In the genomic region with DNA sequence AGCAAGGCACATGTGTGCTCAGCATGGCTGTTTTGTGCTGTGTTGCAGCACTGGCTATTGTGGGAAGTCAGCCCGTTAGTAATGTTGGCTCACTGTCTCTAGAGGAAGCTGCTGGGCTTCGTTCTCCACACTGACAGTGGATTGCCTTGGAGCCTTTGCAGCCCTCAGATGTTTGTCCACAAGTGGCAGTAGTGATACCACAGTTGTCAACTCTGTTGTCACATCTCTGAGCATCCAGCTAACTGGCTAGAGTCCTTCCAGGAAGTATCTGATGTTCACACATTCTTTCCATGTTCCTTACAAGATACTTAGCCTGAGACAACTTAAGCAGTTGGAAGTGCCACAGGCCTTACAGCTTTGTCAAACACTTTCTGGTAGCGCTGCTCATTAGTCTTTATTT, we compare ENCODE assay signal across 8 mouse cellular contexts. TPM values are rescaled to one million over a fixed set of nuclear protein-coding genes. Genes with fewer than 3 reads are reported as not detected.
DNase-seq lines count a peak whose midpoint lies in the region; ATAC-seq and TF ChIP-seq lines count a peak whose summit lies in the region.

No protein-coding gene starts in this region.

- peaks cover 12% of the 10 kb centered on the region for H3K4me1 ChIP-seq in forebrain, embryonic 13.5 days
- peaks cover 23% of the 10 kb centered on the region for H3K4me1 ChIP-seq in forebrain, embryonic 15.5 days
- H3K4me1 ChIP-seq in liver, embryonic 15.5 days (replicated peaks), result peaks cover 42% of the 10 kb centered on the region

- 54% methylated on average over 3 of the region's 3 CpGs for WGBS in forebrain, embryonic 13.5 days
- WGBS in forebrain, embryonic 15.5 days, result 48% methylated on average over 3 of the region's 3 CpGs
- WGBS in liver, embryonic 15.5 days (ENCODE audit: insufficient replicate concordance), result 45% methylated on average over 3 of the region's 3 CpGs

- no peak for ATAC-seq in forebrain, embryonic 13.5 days
- ATAC-seq in forebrain, embryonic 15.5 days (replicated peaks), result no peak
- no peak for ATAC-seq in Patski
- ATAC-seq in liver, embryonic 15.5 days (ENCODE audit: insufficient read depth), result no peak

- H3K27me3 ChIP-seq in forebrain, embryonic 13.5 days, result no peaks in the 10 kb centered on the region
- no peaks in the 10 kb centered on the region for H3K27me3 ChIP-seq in forebrain, embryonic 15.5 days
- no peaks in the 10 kb centered on the region for H3K27me3 ChIP-seq in Patski
- H3K27me3 ChIP-seq in liver, embryonic 15.5 days, result no peaks in the 10 kb centered on the region

- in situ Hi-C loops in Patski (cut with MboI; ENCODE audit: low pct_unique_long_range_greater_than_20kb), result loop anchor here (5.0 to 10.0 kb wide), 2 partner anchors 164 to 372 kb away; no protein-coding TSS in a partner anchor

- peak overlapping the region; percentile 71 for H3K4me2 ChIP-seq in forebrain, embryonic 13.5 days
- no peak overlapping the region for H3K4me2 ChIP-seq in forebrain, embryonic 15.5 days (replicated peaks)
- H3K4me2 ChIP-seq in liver, embryonic 15.5 days, result peak overlapping the region; percentile 77

- no peak overlapping the region for H3K4me3 ChIP-seq in forebrain, embryonic 13.5 days
- no peak overlapping the region for H3K4me3 ChIP-seq in forebrain, embryonic 15.5 days
- peak overlapping the region; percentile 98; the same call in 1 of the 2 replicates for H3K4me3 ChIP-seq in liver, embryonic 15.5 days (replicated peaks)

- H3K9me3 ChIP-seq in forebrain, embryonic 13.5 days (replicated peaks), result no peaks in the 10 kb centered on the region
- H3K9me3 ChIP-seq in forebrain, embryonic 15.5 days, result no peaks in the 10 kb centered on the region
- H3K9me3 ChIP-seq in liver, embryonic 15.5 days (replicated peaks), result no peaks in the 10 kb centered on the region

- peak; percentile 5 for TF ChIP-seq CTCF in Patski (IDR thresholded peaks at IDR 0.05)

- POLR2A ChIA-PET in Patski (lab: Charles Lee), result no interaction called here

- no peak overlapping the region for H3K27ac ChIP-seq in forebrain, embryonic 13.5 days
- H3K27ac ChIP-seq in forebrain, embryonic 15.5 days (replicated peaks), result no peak overlapping the region
- 0 out of 2 replicates have a peak overlapping the region, but pooled peaks have one; percentile 19 for H3K27ac ChIP-seq in liver, embryonic 15.5 days (replicated peaks)

- H3K9ac ChIP-seq in forebrain, embryonic 13.5 days, result no peak overlapping the region
- no peak overlapping the region for H3K9ac ChIP-seq in forebrain, embryonic 15.5 days (replicated peaks)
- H3K9ac ChIP-seq in liver, embryonic 15.5 days, result no peak overlapping the region

- CTCF ChIA-PET in Patski (lab: Charles Lee), result interaction anchor here (0.9 to 1.5 kb wide), 9 partner anchors 8 to 184 kb away, joined by 3 to 4 read pairs (median 3); no protein-coding TSS in a partner anchor

- no peaks in the 10 kb centered on the region for H3K36me3 ChIP-seq in forebrain, embryonic 13.5 days (ENCODE audit: poor library complexity, severe bottlenecking)
- no peaks in the 10 kb centered on the region for H3K36me3 ChIP-seq in forebrain, embryonic 15.5 days
- H3K36me3 ChIP-seq in liver, embryonic 15.5 days (replicated peaks), result no peaks in the 10 kb centered on the region

- DNase-seq in lung, postnatal 10 days, result peak; percentile 17
- no peak for DNase-seq in lung, postnatal 14 days
- no peak for DNase-seq in Patski (ENCODE audit: low read depth, low spot score)
- no peak for DNase-seq in cerebellum, adult 11 months
- no peak for DNase-seq in kidney, postnatal 25 days

RNA-seq across cellular contexts. Expression of a gene that starts 2.0 kb away (rescaled TPM):
- 84.9 and 91.3 TPM in 2 replicates for polyA plus RNA-seq in forebrain, embryonic 13.5 days (2015; fragmentation: Nextera tagmentation; extraction: Ambion mirVana)
- polyA plus RNA-seq in forebrain, embryonic 15.5 days (2015; fragmentation: Nextera tagmentation; extraction: Ambion mirVana), result 122 and 123 TPM in 2 replicates
- 26.9 TPM for polyA plus RNA-seq in Patski (2021)
- 8.6 and 9.9 TPM in 2 replicates for polyA plus RNA-seq in liver, embryonic 15.5 days (2015; fragmentation: Nextera tagmentation; extraction: Ambion mirVana)

RNA-seq across cellular contexts. Expression of a gene that starts 35.2 kb away (rescaled TPM):
- 38.7 and 45.6 TPM in 2 replicates for polyA plus RNA-seq in forebrain, embryonic 13.5 days (2015; fragmentation: Nextera tagmentation; extraction: Ambion mirVana)
- polyA plus RNA-seq in forebrain, embryonic 15.5 days (2015; fragmentation: Nextera tagmentation; extraction: Ambion mirVana), result 41.5 and 41.9 TPM in 2 replicates
- polyA plus RNA-seq in Patski (2021), result 186 TPM
- 37.4 and 39.5 TPM in 2 replicates for polyA plus RNA-seq in liver, embryonic 15.5 days (2015; fragmentation: Nextera tagmentation; extraction: Ambion mirVana)
